Mouse (Mus musculus): ENCODE results near the gene AI182371. TPM values are rescaled to one million over a fixed set of nuclear protein-coding genes. Genes with fewer than 3 reads are reported as not detected.
A peak's percentile ranks its signal among the peaks of the same experiment; 100 is the strongest.

Gene AI182371
- total RNA-seq (2021), result under 1 TPM; 0.26 to 0.40 TPM
- long read RNA-seq, experiment 1, result 0 reads
- long read RNA-seq, experiment 2, result 0 reads

GRCm38 (mm10) chr2:35101443-35101842 is at the start of gene AI182371:
TSS of gene AI182371 (minus strand) at chr2:35101543.
- DNase-seq, result no peak

- DNase-seq, result no peak
These were observed 47.5 kb upstream of the AI182371 start for GRCm38 (mm10) chr2:35148806-35149205.

GRCm38 (mm10) chr2:35141673-35142072 is 40.3 kb upstream of the AI182371 start:
- DNase-seq, result no peak

- no peak for DNase-seq
These were observed 37.2 kb upstream of the AI182371 start for GRCm38 (mm10) chr2:35138576-35138975.

- DNase-seq, result no peak
These were observed 32.5 kb upstream of the AI182371 start for GRCm38 (mm10) chr2:35133891-35134290.

- DNase-seq, result no peak
These were observed 31.3 kb upstream of the AI182371 start for GRCm38 (mm10) chr2:35132662-35133055.

- peak; percentile 95 to 96 for DNase-seq
These were observed 30.8 kb upstream of the AI182371 start for GRCm38 (mm10) chr2:35131991-35132661.

GRCm38 (mm10) chr2:35131491-35131890 is 30.1 kb upstream of the AI182371 start:
- DNase-seq, result no peak

- DNase-seq, result peak; percentile 5 to 13
These were observed 23.4 kb upstream of the AI182371 start for GRCm38 (mm10) chr2:35124716-35125115.

- DNase-seq, result no peak
These were observed 9.2 kb upstream of the AI182371 start for GRCm38 (mm10) chr2:35110521-35110920.

GRCm38 (mm10) chr2:35109924-35110304 is 8.6 kb upstream of the AI182371 start:
- no peak for DNase-seq

GRCm38 (mm10) chr2:35109141-35109923 is 8.0 kb upstream of the AI182371 start, which contains the start of gene Cntrl:
TSS of gene Cntrl (plus strand) at chr2:35109492.
- peak; percentile 95 to 97 for DNase-seq

GRCm38 (mm10) chr2:35108712-35109111 is 7.4 kb upstream of the AI182371 start:
- DNase-seq, result peak; percentile 39 to 54

- peak in 1 of 2 experiments; percentile 2 for DNase-seq
These were observed 6.8 kb upstream of the AI182371 start for GRCm38 (mm10) chr2:35107984-35108635.

- DNase-seq, result no peak
These were observed 3.5 kb upstream of the AI182371 start for GRCm38 (mm10) chr2:35104843-35105242.

- DNase-seq, result no peak
These were observed 2.2 kb upstream of the AI182371 start for GRCm38 (mm10) chr2:35103558-35103957.

GRCm38 (mm10) chr2:35102777-35103176 is 1.4 kb upstream of the AI182371 start:
- no peak for DNase-seq

- no peak for DNase-seq
These were observed 814 bp downstream of the AI182371 start for GRCm38 (mm10) chr2:35100529-35100928.

GRCm38 (mm10) chr2:35087418-35087817 is 13.9 kb downstream of the AI182371 start:
- no peak for DNase-seq

GRCm38 (mm10) chr2:35079166-35079565 is 22.2 kb downstream of the AI182371 start:
- no peak for DNase-seq

GRCm38 (mm10) chr2:35074328-35074727 is 27.0 kb downstream of the AI182371 start:
- no peak for DNase-seq

GRCm38 (mm10) chr2:35072547-35072946 is 28.8 kb downstream of the AI182371 start:
- no peak for DNase-seq

- DNase-seq, result no peak
These were observed 31.1 kb downstream of the AI182371 start for GRCm38 (mm10) chr2:35070275-35070674.
